Mouse (Mus musculus): ENCODE measurements around the gene Gm45062. TPM values are rescaled to one million over a fixed set of nuclear protein-coding genes. Genes with fewer than 3 reads are reported as not detected.
A peak's percentile ranks its signal among the peaks of the same experiment; 100 is the strongest.
"Not testable (repeated sequence)": the region's sequence is repeated elsewhere in the genome, so short reads cannot be mapped to it uniquely, and the experiment has no call there.

The Gm45062 gene
- total RNA-seq, 2 experiments from 2014 or later, result not detected

- no peak for DNase-seq
- intact Hi-C loops (cut with DNase I), result no loop called here
Observed at GRCm38 (mm10) chr6:8497234-8497867, 238.1 kb downstream of the Gm45062 start.

GRCm38 (mm10) chr6:8497868-8498257 is 238.6 kb downstream of the Gm45062 start:
- DNase-seq, result no peak

DNA sequence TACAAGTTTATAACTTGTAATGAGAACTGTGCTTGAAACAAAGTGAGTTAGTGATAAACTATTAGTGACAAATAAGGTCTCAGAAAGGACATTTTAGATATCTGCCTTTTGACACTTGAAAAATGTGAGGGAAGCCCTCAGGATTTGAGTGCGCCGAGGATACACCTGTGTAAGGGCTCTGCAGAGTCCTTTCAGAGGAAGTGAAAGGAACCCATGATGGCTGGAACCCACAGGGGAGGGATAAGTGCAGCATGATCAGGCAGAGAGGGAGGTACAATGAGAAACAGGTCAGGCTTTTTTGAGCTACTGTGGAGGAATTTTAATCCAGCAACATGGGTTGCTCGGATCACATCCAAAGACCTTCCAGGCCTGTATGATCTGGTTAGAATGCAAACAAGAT is 239.7 kb downstream of the Gm45062 start:
- no peak for DNase-seq
- intact Hi-C loops (cut with DNase I), result no loop called here

More at GRCm38 (mm10) chr6:8497868-8498257, 238.6 kb downstream of the Gm45062 start:
- intact Hi-C loops (cut with DNase I), result no loop called here

- no peak for DNase-seq
- intact Hi-C loops (cut with DNase I), result loop anchor here (10.0 kb wide), 2 partner anchors 229 to 231 kb away; no protein-coding TSS in a partner anchor
Observed at GRCm38 (mm10) chr6:8503953-8504352, 244.7 kb downstream of the Gm45062 start.

GRCm38 (mm10) chr6:8504521-8505228 is 245.4 kb downstream of the Gm45062 start:
- DNase-seq, result no peak
- intact Hi-C loops (cut with DNase I), result loop anchor here (10.0 kb wide), 2 partner anchors 230 kb away; no protein-coding TSS in a partner anchor

GRCm38 (mm10) chr6:8506631-8507030 is 247.4 kb downstream of the Gm45062 start:
- intact Hi-C loops (cut with DNase I), result loop anchor here (10.0 kb wide), 2 partner anchors 228 to 232 kb away; no protein-coding TSS in a partner anchor

GRCm38 (mm10) chr6:8508883-8509536 is 249.8 kb downstream of the Gm45062 start:
- intact Hi-C loops (cut with DNase I), result loop anchor here (10.0 kb wide), 2 partner anchors 226 to 234 kb away; no protein-coding TSS in a partner anchor
- peak; percentile 98 to 99 for DNase-seq

More at GRCm38 (mm10) chr6:8506631-8507030, 247.4 kb downstream of the Gm45062 start:
- no peak for DNase-seq

- intact Hi-C loops (cut with DNase I), result loop anchor here (10.0 kb wide), 2 partner anchors 225 to 235 kb away; no protein-coding TSS in a partner anchor
Observed at GRCm38 (mm10) chr6:8509551-8509950, 250.3 kb downstream of the Gm45062 start, which contains the start of gene Glcci1. Gene Glcci1, plus strand, starts transcription at chr6:8509600.

DNA sequence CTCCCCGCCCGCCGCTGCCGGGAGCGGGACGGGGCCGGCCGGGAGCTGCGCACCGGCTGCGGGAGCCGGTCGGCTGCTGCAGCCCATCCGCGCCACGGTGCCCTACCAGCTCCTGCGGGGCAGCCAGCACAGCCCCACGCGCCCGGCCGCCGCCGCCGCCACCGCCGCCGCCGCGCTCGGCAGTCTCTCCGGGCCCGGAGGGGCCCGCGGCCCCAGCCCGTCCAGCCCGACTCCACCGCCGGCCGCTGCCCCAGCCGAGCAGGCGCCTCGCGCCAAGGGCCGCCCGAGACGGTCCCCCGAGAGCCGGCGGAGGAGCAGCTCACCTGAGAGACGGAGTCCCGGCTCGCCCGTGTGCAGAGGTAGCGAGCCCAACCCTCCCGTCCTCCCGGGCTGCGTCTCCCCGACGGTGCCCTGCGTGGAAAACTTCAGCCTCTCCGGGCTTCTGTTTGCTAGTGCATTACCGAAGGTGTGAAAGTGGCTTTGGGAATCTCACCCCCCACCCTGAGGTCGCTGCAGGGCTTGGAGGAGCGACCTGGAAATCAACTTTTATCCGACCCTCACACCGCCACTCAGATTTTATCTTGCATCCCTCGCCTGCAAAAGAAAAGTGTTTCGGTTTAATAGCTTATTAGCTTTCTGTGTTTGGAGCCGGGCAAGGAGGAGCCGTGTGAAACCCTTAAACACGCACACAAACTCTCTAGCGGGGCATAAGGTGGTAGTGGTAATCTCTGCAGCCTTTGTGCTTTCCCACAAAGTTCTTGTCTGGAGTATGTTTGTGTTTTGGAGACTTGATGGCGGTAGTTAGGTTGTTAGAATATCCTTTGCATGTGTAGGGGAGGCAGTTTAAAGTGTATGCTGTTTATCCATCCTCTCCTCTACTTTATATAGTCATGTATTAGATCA is 251.0 kb downstream of the Gm45062 start:
- peak; percentile 10 to 38 for DNase-seq
- intact Hi-C loops (cut with DNase I), result loop anchor here (10.0 kb wide), 2 partner anchors 225 to 235 kb away; no protein-coding TSS in a partner anchor

More at GRCm38 (mm10) chr6:8509551-8509950, 250.3 kb downstream of the Gm45062 start, which contains the start of gene Glcci1:
- DNase-seq, result peak in 1 of 2 experiments; percentile 62

DNA sequence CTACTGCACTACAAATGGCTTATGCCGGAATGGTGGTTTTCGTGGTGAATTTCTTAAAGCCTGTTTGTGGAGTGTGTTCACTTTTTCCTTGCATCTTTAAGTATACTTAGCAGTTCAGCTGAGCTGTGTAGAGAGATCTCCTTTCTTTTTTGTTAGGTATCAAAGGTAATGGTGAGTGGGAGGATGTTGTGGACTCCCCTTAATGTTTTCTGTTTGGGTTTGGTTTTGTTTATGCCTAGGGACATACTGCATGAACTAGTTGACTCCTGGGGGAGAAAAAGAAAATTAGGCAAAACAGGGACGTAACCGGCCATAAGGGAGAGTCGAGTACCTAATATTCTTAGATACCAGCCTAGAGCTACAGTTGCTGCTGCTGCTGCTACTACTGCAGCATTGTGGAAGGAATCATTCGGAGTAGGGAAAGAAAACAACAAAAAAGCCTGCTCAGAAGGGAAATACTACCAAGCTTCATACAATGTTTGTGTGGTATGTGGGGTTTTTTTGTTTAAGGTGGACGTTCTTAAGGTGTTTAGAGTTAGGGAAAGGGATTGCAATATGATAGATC is 251.7 kb downstream of the Gm45062 start:
- intact Hi-C loops (cut with DNase I), result no loop called here
- no peak for DNase-seq

GRCm38 (mm10) chr6:8511447-8511846 is 252.2 kb downstream of the Gm45062 start:
- no peak for DNase-seq
- intact Hi-C loops (cut with DNase I), result no loop called here

DNA sequence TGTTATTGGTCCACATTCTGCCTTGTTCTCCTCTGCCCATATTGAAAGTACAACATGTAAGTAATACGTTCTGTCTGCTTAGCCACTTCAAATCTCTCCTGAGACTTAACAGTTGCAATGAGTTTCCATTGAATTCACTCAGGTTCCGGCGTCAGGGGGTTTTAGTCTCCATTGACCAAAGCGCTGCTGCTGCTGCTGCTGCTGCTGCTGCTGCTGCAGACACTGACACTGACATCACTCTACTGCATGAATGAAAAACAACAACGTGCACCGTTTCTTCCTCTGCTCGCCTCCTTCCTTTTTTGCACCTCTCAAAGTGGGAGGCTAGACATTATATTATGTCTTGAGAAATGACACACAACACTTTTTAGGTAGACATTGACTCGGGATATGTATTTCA is 253.2 kb downstream of the Gm45062 start:
- no peak for DNase-seq
- intact Hi-C loops (cut with DNase I), result no loop called here

DNA sequence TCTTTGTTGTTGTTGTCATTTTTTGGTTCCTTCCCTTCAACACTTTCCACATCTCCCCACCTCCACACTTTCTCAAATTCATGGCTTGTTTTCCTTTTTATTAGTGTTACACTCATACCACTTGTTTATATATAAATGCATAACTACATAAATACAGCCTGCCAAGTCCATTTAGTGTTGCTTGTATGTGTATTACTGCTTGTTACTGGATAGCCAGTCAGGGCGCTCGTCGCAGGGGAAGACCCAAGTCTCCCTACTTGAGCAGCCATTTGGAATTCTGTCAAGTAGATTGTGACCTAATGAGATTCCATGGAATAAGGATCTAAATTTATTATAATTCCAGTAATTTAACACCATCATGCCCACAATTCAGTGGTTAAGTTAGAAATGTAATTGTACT is 260.4 kb downstream of the Gm45062 start:
- intact Hi-C loops (cut with DNase I), result no loop called here
- DNase-seq, result no peak

GRCm38 (mm10) chr6:8521231-8521630 is 262.0 kb downstream of the Gm45062 start:
- DNase-seq, result no peak
- intact Hi-C loops (cut with DNase I), result no loop called here

DNA sequence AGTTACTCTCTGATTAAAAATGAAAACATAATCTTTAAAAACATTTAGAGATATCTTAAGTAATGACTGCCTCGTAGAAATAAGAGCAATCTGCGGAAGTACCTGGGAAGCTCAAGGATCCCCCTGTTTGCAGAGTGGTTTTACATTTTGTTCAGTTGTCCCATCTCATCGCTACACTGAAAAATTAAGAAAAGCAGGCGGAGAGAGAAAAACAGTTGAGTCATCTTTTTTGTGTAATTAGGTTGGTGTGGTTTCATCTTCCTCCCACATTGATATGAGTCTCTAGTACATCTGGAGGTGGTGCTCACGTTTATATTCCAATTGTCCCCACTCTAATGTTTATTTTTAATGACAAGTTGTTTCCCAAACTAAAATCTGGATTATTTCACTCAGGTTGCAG is 265.5 kb downstream of the Gm45062 start:
- intact Hi-C loops (cut with DNase I), result no loop called here
- DNase-seq, result no peak

GRCm38 (mm10) chr6:8531104-8531894 is 272.0 kb downstream of the Gm45062 start:
- DNase-seq, result no peak
- intact Hi-C loops (cut with DNase I), result no loop called here

GRCm38 (mm10) chr6:8536944-8537343 is 277.7 kb downstream of the Gm45062 start:
- DNase-seq, result no peak
- intact Hi-C loops (cut with DNase I), result no loop called here

DNA sequence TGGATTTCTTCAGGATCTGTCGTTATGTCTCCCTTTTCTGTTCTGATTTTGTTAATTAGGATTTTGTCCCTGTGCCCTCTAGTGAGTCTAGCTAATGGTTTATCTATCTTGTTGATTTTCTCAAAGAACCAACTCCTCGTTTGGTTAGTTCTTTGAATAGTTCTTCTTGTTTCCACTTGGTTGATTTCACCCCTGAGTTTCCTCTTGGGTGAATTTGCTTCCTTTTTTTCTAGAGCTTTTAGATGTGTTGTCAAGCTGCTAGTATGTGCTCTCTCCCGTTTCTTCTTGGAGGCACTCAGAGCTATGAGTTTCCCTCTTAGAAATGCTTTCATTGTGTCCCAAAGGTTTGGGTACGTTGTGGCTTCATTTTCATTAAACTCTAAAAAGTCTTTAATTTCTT is 282.3 kb downstream of the Gm45062 start:
- intact Hi-C loops (cut with DNase I); DNase-seq: not testable (repeated sequence)

GRCm38 (mm10) chr6:8544822-8545221 is 285.6 kb downstream of the Gm45062 start:
- no peak for DNase-seq
- intact Hi-C loops (cut with DNase I), result no loop called here
